Mouse (Mus musculus): ENCODE measurements at regions not wholly inside any gene's neighbourhood (a gene's known extent, or its start where the extent isn't known, plus 50 kb on each side); places are given as distances from the start of the nearest gene placed in this dataset.
A peak's percentile ranks its signal among the peaks of the same experiment; 100 is the strongest.

- DNase-seq, result no peak
Measured at GRCm38 (mm10) chr5:52920251-52920650, 86.4 kb downstream of the Anapc4 start.

GRCm38 (mm10) chr5:52920722-52921264 is 87.0 kb downstream of the Anapc4 start:
- DNase-seq, result no peak

- no peak for DNase-seq
Measured at GRCm38 (mm10) chr5:52925006-52925405, 91.2 kb downstream of the Anapc4 start.

GRCm38 (mm10) chr5:52929690-52930089 is 95.9 kb downstream of the Anapc4 start:
- DNase-seq, result no peak

GRCm38 (mm10) chr5:52933291-52933690 is 99.5 kb downstream of the Anapc4 start:
- DNase-seq, result no peak

- no peak for DNase-seq
Measured at GRCm38 (mm10) chr5:52937626-52938025, 100.3 kb upstream of the Slc34a2 start.

GRCm38 (mm10) chr5:52939994-52940393 is 97.9 kb upstream of the Slc34a2 start:
- DNase-seq, result no peak

- DNase-seq, result no peak
Measured at GRCm38 (mm10) chr5:52940645-52941044, 97.2 kb upstream of the Slc34a2 start.

- DNase-seq, result no peak
Measured at GRCm38 (mm10) chr5:52953875-52954274, 84.0 kb upstream of the Slc34a2 start.

- no peak for DNase-seq
Measured at GRCm38 (mm10) chr5:52954713-52955112, 83.2 kb upstream of the Slc34a2 start.

GRCm38 (mm10) chr5:52964209-52964608 is 73.7 kb upstream of the Slc34a2 start:
- no peak for DNase-seq

GRCm38 (mm10) chr5:52971811-52972210 is 66.1 kb upstream of the Slc34a2 start:
- no peak for DNase-seq

GRCm38 (mm10) chr5:52973003-52973402 is 64.9 kb upstream of the Slc34a2 start:
- DNase-seq, result no peak

- DNase-seq, result peak in 1 of 2 experiments; percentile 33
Measured at GRCm38 (mm10) chr5:52975557-52976088, 62.3 kb upstream of the Slc34a2 start.

- peak; percentile 26 to 54 for DNase-seq
Measured at GRCm38 (mm10) chr5:52977826-52978687, 59.8 kb upstream of the Slc34a2 start.

- peak; percentile 49 to 66 for DNase-seq
Measured at GRCm38 (mm10) chr5:52979458-52979857, 58.4 kb upstream of the Slc34a2 start.

- DNase-seq, result no peak
Measured at GRCm38 (mm10) chr5:52982056-52982455, 55.8 kb upstream of the Slc34a2 start.

GRCm38 (mm10) chr5:52982741-52983140 is 55.1 kb upstream of the Slc34a2 start:
- peak; percentile 47 to 75 for DNase-seq

Data from lung, adult 18-20 months (tissue).